Mouse (Mus musculus) ES-Bruce4 (cell line): ENCODE measurements at regions not wholly inside any gene's neighbourhood (a gene's known extent, or its start where the extent isn't known, plus 50 kb on each side); places are given as distances from the start of the nearest gene placed in this dataset.

Experiments
- EP300 ChIP-seq: IDR thresholded peaks from 2 replicates; pipeline ENCODE4 v1.6.1; 2011; ENCODE audit warnings: low read depth, low read length; ENCODE audit not compliant: insufficient read depth
- POLR2A ChIP-seq: IDR thresholded peaks from one replicate; pipeline ENCODE4 v1.8.1; 2011; ENCODE audit warnings: low read length; ENCODE audit not compliant: insufficient read depth

DNA sequence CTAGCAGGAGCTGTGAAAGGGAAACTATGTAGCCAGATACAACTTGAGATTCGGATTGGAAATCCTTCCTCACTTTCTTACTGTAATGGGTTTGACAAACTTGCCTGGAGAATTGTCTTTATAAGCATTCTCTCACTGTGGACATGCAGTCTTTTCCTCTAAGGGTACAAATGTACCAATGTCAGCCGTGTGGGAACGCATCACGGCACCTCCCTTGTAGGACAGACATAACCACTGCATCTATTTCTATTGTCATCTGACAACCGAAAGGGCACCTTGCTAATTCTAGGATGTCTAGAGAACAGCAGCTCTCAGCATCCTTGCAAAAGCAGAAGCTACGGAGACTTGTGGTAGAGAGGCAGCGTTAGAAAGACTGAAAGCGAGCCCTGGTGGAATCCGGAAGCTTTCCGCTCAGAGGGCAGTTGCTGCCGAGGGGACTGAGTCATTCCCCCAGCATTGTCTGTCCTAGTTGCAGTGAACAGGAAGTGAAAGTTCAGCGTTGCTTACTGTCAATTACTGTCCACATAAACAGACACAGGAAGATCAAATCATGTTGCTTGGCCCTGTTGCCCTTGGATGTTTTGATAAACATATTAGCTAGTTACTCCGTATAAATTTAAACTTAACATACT is 83.5 kb upstream of the Hgf start:
- TF ChIP-seq EP300: no peak
- no peak for TF ChIP-seq POLR2A
